Mouse (Mus musculus) midbrain, postnatal 0 days (tissue): ENCODE data around the gene Mrpl38. TPM values are rescaled to one million over a fixed set of nuclear protein-coding genes. Genes with fewer than 3 reads are reported as not detected.

Experiments used
- ATAC-seq: fragments of 200-750 bp; cut with Nextera tagmentation; 2 replicates; pipeline ENCODE4 v1.8.0; 2017; ENCODE audit warnings: moderate number of reproducible peaks, mild to moderate bottlenecking, moderate TSS enrichment, moderate library complexity; ENCODE audit not compliant: low FRiP score
- DNase-seq: peaks from one replicate; pipeline ENCODE4 v3.0.0-alpha.2; 2015; ENCODE audit warnings: low spot score
- H3K27ac ChIP-seq: fragments of 300-500 bp; sonication (generic); 2 replicates; pipeline ENCODE4 v1.5.1; 2014; ENCODE audit warnings: low read depth, mild to moderate bottlenecking, low read length, mixed read lengths
- H3K27me3 ChIP-seq: fragments of 300-500 bp; sonication (generic); 2 replicates; pipeline ENCODE4 v1.6.1; 2014; ENCODE audit warnings: low read length, control low read depth, mixed read lengths; ENCODE audit not compliant: insufficient read depth
- H3K36me3 ChIP-seq: fragments of 300-500 bp; sonication (generic); 2 replicates; pipeline ENCODE4 v1.6.1; 2014; ENCODE audit warnings: low read length, control low read depth, mixed read lengths; ENCODE audit not compliant: insufficient read depth
- H3K4me1 ChIP-seq: fragments of 300-500 bp; sonication (generic); 2 replicates; pipeline ENCODE4 v1.6.1; 2014; ENCODE audit warnings: mild to moderate bottlenecking, control low read depth, antibody characterized with exemption, low read length, mixed read lengths; ENCODE audit not compliant: insufficient read depth
- H3K4me2 ChIP-seq: fragments of 300-500 bp; sonication (generic); 2 replicates; pipeline ENCODE4 v1.6.1; 2014; ENCODE audit warnings: low read depth, mild to moderate bottlenecking, low read length, mixed read lengths; ENCODE audit not compliant: poor library complexity, severe bottlenecking
- H3K4me3 ChIP-seq: fragments of 300-500 bp; sonication (generic); 2 replicates; pipeline ENCODE4 v1.5.1; 2014; ENCODE audit warnings: low read depth, mild to moderate bottlenecking, low read length, moderate library complexity
- H3K9ac ChIP-seq: fragments of 300-500 bp; sonication (generic); replicated peaks from 2 replicates; pipeline ENCODE4 v1.6.1; 2014; ENCODE audit warnings: mild to moderate bottlenecking, low read length, moderate library complexity, mixed read lengths; ENCODE audit not compliant: poor library complexity, severe bottlenecking
- H3K9me3 ChIP-seq: fragments of 300-500 bp; sonication (generic); 2 replicates; pipeline ENCODE4 v1.6.1; 2016; ENCODE audit warnings: low read length, control low read depth
- CTCF ChIP-seq: IDR thresholded peaks from 2 replicates; pipeline ENCODE4 v1.5.1; 2016; ENCODE audit warnings: antibody characterized with exemption, mild to moderate bottlenecking
- WGBS: fragments of 180-500 bp; shearing (Covaris S2); extraction: QIAGEN DNeasy Blood & Tissue Kit; methylation state at CpG from one replicate; pipeline ENCODE4 v1.1.7; 2014; 5-methylcytosine and 5-hydroxymethylcytosine counted together
- polyA plus RNA-seq: library from polyadenylated mRNA; unstranded; fragments of >200 nt; fragmentation: Nextera tagmentation; extraction: Ambion mirVana; gene quantifications from 2 replicates; pipeline ENCODE4 v1.2.1, GENCODE M21; 2015
- total RNA-seq: library from RNA; depleted of rRNA; stranded (reverse); fragments of >200 nt; gene quantifications from 2 replicates; pipeline ENCODE4 v1.2.3, GENCODE M21; 2014

Gene Mrpl38
- total and polyA plus RNA-seq, 2 experiments from 2014 or later = 77.0 to 100 TPM

DNA sequence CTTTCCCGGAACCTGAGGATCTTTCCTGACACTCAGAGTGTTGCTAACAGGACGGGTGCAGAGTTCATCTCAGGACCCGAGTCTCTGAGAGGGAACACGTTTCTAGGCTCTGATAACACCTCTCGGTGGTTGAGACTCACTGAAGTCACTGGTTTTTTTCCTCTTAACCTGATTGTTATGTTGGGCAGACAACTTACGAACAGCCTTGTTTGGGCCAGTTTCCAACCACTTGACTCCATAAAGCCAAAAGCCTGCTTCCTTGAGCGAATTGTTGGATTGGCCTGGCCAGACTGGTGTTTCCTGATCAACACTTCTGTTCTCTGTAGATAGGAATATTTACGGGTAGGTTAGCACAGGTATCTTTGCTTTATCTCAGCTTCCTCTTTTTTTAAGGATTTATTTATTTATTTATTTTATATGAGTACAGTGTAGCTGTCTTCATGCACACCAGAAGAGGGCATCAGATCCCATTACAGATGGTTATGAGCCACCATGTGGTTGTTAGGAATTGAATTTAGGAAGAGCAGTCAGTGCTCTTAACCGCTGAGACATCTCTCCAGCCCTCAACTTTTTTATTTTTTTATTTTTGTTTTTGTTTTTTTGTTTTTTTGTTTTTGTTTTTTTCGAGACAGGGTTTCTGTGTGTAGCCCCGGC lies 49.8 kb downstream of the Mrpl38 start:
- Histone ChIP-seq H3K9ac (no peak overlapping the region), H3K36me3 (peaks cover 2% of the 10 kb centered on the region; the same call in 1 of the 2 replicates), H3K27me3 (no peaks in the 10 kb centered on the region), H3K4me1 (0 out of 2 replicates have a peak, but pooled peaks cover 3% of the 10 kb centered on the region), H3K4me3 (no peak overlapping the region), H3K27ac (no peak overlapping the region), H3K4me2 (no peak overlapping the region), H3K9me3 (no peaks in the 10 kb centered on the region)
- peak; percentile 45 for TF ChIP-seq CTCF
- DNase-seq (no peak), ATAC-seq (no peak)
- WGBS = 84% methylated on average over 11 of the region's 11 CpGs

GRCm38 (mm10) chr11:116088188-116088587 lies 50.5 kb downstream of the Mrpl38 start:
- TF ChIP-seq CTCF = no peak
- Histone ChIP-seq H3K4me1 (0 out of 2 replicates have a peak, but pooled peaks cover 3% of the 10 kb centered on the region), H3K36me3 (peaks cover 8% of the 10 kb centered on the region), H3K9me3 (no peaks in the 10 kb centered on the region), H3K4me2 (no peak overlapping the region), H3K27ac (no peak overlapping the region), H3K9ac (no peak overlapping the region), H3K27me3 (no peaks in the 10 kb centered on the region), H3K4me3 (no peak overlapping the region)
- no peak for DNase-seq
- 86% methylated on average over 8 of the region's 8 CpGs for WGBS
- ATAC-seq = no peak

GRCm38 (mm10) chr11:116087194-116088130 lies 51.2 kb downstream of the Mrpl38 start:
- DNase-seq = peak; percentile 82
- peak overlapping the region; percentile 41 for H3K4me3 ChIP-seq
- peak; percentile 91 for TF ChIP-seq CTCF

GRCm38 (mm10) chr11:116086258-116087193 lies 52.1 kb downstream of the Mrpl38 start, which contains the start of gene Wbp2:
Gene Wbp2 (minus strand): TSS chr11:116086995.
- peak within 1 kb of the TSS; percentile 4 for H3K27ac ChIP-seq
- TF ChIP-seq CTCF = peak; percentile 61
- 3% methylated on average over 40 of the region's 43 CpGs for WGBS

More at GRCm38 (mm10) chr11:116087194-116088130, 51.2 kb downstream of the Mrpl38 start:
- Histone ChIP-seq H3K9me3 (no peaks in the 10 kb centered on the region), H3K4me2 (peak overlapping the region; percentile 46), H3K9ac (0 out of 2 replicates have a peak overlapping the region, but pooled peaks have one; percentile 3), H3K27me3 (no peaks in the 10 kb centered on the region), H3K4me1 (0 out of 2 replicates have a peak, but pooled peaks cover 3% of the 10 kb centered on the region), H3K27ac (no peak overlapping the region), H3K36me3 (peaks cover 13% of the 10 kb centered on the region)
- 4% methylated on average over 31 of the region's 31 CpGs for WGBS
- ATAC-seq = peak; percentile 86

DNA sequence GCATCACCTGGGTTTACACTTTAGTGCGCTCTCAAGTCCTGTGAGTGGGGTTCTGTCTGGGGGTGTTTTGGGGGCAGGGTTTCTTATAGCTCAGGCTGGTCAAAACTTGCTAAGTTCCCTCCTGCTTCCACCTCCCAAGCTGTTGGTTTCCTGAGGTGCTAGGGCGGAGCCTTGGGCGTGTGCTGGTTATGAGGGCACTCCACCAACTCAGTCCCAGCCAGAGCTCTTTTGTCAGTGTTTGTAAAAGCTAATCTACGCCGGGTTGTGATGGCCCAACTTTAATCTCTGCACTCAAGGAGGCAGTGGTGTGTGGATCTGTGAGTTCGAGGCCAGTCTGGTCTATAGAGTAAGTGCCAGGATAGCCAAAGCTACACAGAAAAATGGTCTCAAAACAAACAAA lies 54.5 kb downstream of the Mrpl38 start:
- Histone ChIP-seq H3K36me3 (peaks cover 42% of the 10 kb centered on the region), H3K27me3 (no peaks in the 10 kb centered on the region), H3K4me1 (0 out of 2 replicates have a peak, but pooled peaks cover 3% of the 10 kb centered on the region), H3K9me3 (no peaks in the 10 kb centered on the region), H3K27ac (no peak overlapping the region), H3K4me2 (no peak overlapping the region), H3K9ac (no peak overlapping the region), H3K4me3 (no peak overlapping the region)
- WGBS = 94% methylated on average over 6 of the region's 6 CpGs
- no peak for TF ChIP-seq CTCF
- DNase-seq (no peak), ATAC-seq (no peak)

More at GRCm38 (mm10) chr11:116086258-116087193, 52.1 kb downstream of the Mrpl38 start, which contains the start of gene Wbp2:
- Histone ChIP-seq H3K9ac (peak within 1 kb of the TSS; percentile 29; the same call in 1 of the 2 replicates), H3K36me3 (peaks cover 20% of the 10 kb centered on the region), H3K4me1 (0 out of 2 replicates have a peak, but pooled peaks cover 3% of the 10 kb centered on the region), H3K27me3 (no peaks in the 10 kb centered on the region), H3K4me3 (peak within 1 kb of the TSS; percentile 41), H3K4me2 (peak within 1 kb of the TSS; percentile 49), H3K9me3 (no peaks in the 10 kb centered on the region)
- peak; percentile 96 for ATAC-seq
- DNase-seq = peak; percentile 100
